Mouse (Mus musculus): ENCODE results near the gene Gtse1. TPM values are rescaled to one million over a fixed set of nuclear protein-coding genes. Genes with fewer than 3 reads are reported as not detected.

Gene Gtse1
- polyA plus RNA-seq (2012; ENCODE audit: insufficient read depth, insufficient read length, missing spikeins): 11.3 and 12.1 TPM in 2 replicates

GRCm38 (mm10) chr15:85859490-85860031 lies at the start of gene Gtse1:
Gene Gtse1, plus strand, starts transcription at chr15:85859745.
- Histone ChIP-seq H3K4me3 (ENCODE audit: insufficient read depth, low read length) (peak within 1 kb of the TSS; percentile 91), H3K4me1 (ENCODE audit: control insufficient read depth, insufficient read depth, low read length) (0 out of 2 replicates have a peak, but pooled peaks cover 3% of the 10 kb centered on the region), H3K27ac (ENCODE audit: insufficient read depth, low read depth, low read length) (peak within 1 kb of the TSS; percentile 70)
- no peak for TF ChIP-seq CTCF (IDR thresholded peaks at IDR 0.05; ENCODE audit: low read depth, low read length)
- TF ChIP-seq POLR2A (IDR thresholded peaks at IDR 0.05; ENCODE audit: borderline replicate concordance, low read depth, low read length): no peak

- no peak overlapping the region for H3K27ac ChIP-seq (ENCODE audit: insufficient read depth, low read depth, low read length)
- peaks cover 5% of the 10 kb centered on the region; the same call in 1 of the 2 replicates for H3K4me1 ChIP-seq (ENCODE audit: control insufficient read depth, insufficient read depth, low read length)
- TF ChIP-seq POLR2A (IDR thresholded peaks at IDR 0.05; ENCODE audit: borderline replicate concordance, low read depth, low read length) (no peak), CTCF (IDR thresholded peaks at IDR 0.05; ENCODE audit: low read depth, low read length) (no peak)
- peak overlapping the region; percentile 70 for H3K4me3 ChIP-seq (ENCODE audit: insufficient read depth, low read length)
These were observed 49.1 kb upstream of the Gtse1 start for GRCm38 (mm10) chr15:85810462-85810805.

GRCm38 (mm10) chr15:85810806-85811521 lies 48.6 kb upstream of the Gtse1 start:
- Histone ChIP-seq H3K27ac (ENCODE audit: insufficient read depth, low read depth, low read length) (peak overlapping the region; percentile 23), H3K4me3 (ENCODE audit: insufficient read depth, low read length) (peak overlapping the region; percentile 70), H3K4me1 (ENCODE audit: control insufficient read depth, insufficient read depth, low read length) (peaks cover 5% of the 10 kb centered on the region; the same call in 1 of the 2 replicates)
- no peak for TF ChIP-seq POLR2A (IDR thresholded peaks at IDR 0.05; ENCODE audit: borderline replicate concordance, low read depth, low read length)
- no peak for TF ChIP-seq CTCF (IDR thresholded peaks at IDR 0.05; ENCODE audit: low read depth, low read length)

GRCm38 (mm10) chr15:85811535-85812277 lies 47.8 kb upstream of the Gtse1 start, which contains the start of gene Cdpf1:
Gene Cdpf1, minus strand, starts transcription at chr15:85811697.
- TF ChIP-seq POLR2A (IDR thresholded peaks at IDR 0.05; ENCODE audit: borderline replicate concordance, low read depth, low read length) (no peak), CTCF (IDR thresholded peaks at IDR 0.05; ENCODE audit: low read depth, low read length) (no peak)
- H3K4me1 ChIP-seq (ENCODE audit: control insufficient read depth, insufficient read depth, low read length): peaks cover 5% of the 10 kb centered on the region; the same call in 1 of the 2 replicates
- peak within 1 kb of the TSS; percentile 70 for H3K4me3 ChIP-seq (ENCODE audit: insufficient read depth, low read length)
- H3K27ac ChIP-seq (ENCODE audit: insufficient read depth, low read depth, low read length): peak within 1 kb of the TSS; percentile 68

- Histone ChIP-seq H3K4me3 (ENCODE audit: insufficient read depth, low read length) (no peak overlapping the region), H3K4me1 (ENCODE audit: control insufficient read depth, insufficient read depth, low read length) (peaks cover 5% of the 10 kb centered on the region; the same call in 1 of the 2 replicates), H3K27ac (ENCODE audit: insufficient read depth, low read depth, low read length) (no peak overlapping the region)
- TF ChIP-seq POLR2A (IDR thresholded peaks at IDR 0.05; ENCODE audit: borderline replicate concordance, low read depth, low read length) (no peak), CTCF (IDR thresholded peaks at IDR 0.05; ENCODE audit: low read depth, low read length) (no peak)
These were observed 46.1 kb upstream of the Gtse1 start for GRCm38 (mm10) chr15:85813428-85813827.

GRCm38 (mm10) chr15:85821203-85822010 lies 38.1 kb upstream of the Gtse1 start, which contains the start of gene Pkdrej:
Gene Pkdrej, minus strand, starts transcription at chr15:85821734.
- H3K4me1 ChIP-seq (ENCODE audit: control insufficient read depth, insufficient read depth, low read length): no peaks in the 10 kb centered on the region
- TF ChIP-seq CTCF (IDR thresholded peaks at IDR 0.05; ENCODE audit: low read depth, low read length) (no peak), POLR2A (IDR thresholded peaks at IDR 0.05; ENCODE audit: borderline replicate concordance, low read depth, low read length) (no peak)
- H3K27ac ChIP-seq (ENCODE audit: insufficient read depth, low read depth, low read length): no peak within 1 kb of the TSS
- H3K4me3 ChIP-seq (ENCODE audit: insufficient read depth, low read length): no peak within 1 kb of the TSS

- Histone ChIP-seq H3K27ac (ENCODE audit: insufficient read depth, low read depth, low read length) (no peak overlapping the region), H3K4me1 (ENCODE audit: control insufficient read depth, insufficient read depth, low read length) (no peaks in the 10 kb centered on the region), H3K4me3 (ENCODE audit: insufficient read depth, low read length) (no peak overlapping the region)
- TF ChIP-seq POLR2A (IDR thresholded peaks at IDR 0.05; ENCODE audit: borderline replicate concordance, low read depth, low read length) (no peak), CTCF (IDR thresholded peaks at IDR 0.05; ENCODE audit: low read depth, low read length) (no peak)
These were observed 37.6 kb upstream of the Gtse1 start for GRCm38 (mm10) chr15:85822011-85822359.

GRCm38 (mm10) chr15:85826676-85827075 lies 32.9 kb upstream of the Gtse1 start:
- TF ChIP-seq CTCF (IDR thresholded peaks at IDR 0.05; ENCODE audit: low read depth, low read length) (no peak), POLR2A (IDR thresholded peaks at IDR 0.05; ENCODE audit: borderline replicate concordance, low read depth, low read length) (no peak)
- H3K27ac ChIP-seq (ENCODE audit: insufficient read depth, low read depth, low read length): no peak overlapping the region

GRCm38 (mm10) chr15:85828071-85828470 lies 31.5 kb upstream of the Gtse1 start:
- Histone ChIP-seq H3K4me3 (ENCODE audit: insufficient read depth, low read length) (no peak overlapping the region), H3K27ac (ENCODE audit: insufficient read depth, low read depth, low read length) (no peak overlapping the region), H3K4me1 (ENCODE audit: control insufficient read depth, insufficient read depth, low read length) (peaks cover 8% of the 10 kb centered on the region; the same call in 1 of the 2 replicates)
- TF ChIP-seq POLR2A (IDR thresholded peaks at IDR 0.05; ENCODE audit: borderline replicate concordance, low read depth, low read length) (no peak), CTCF (IDR thresholded peaks at IDR 0.05; ENCODE audit: low read depth, low read length) (no peak)

More at GRCm38 (mm10) chr15:85826676-85827075, 32.9 kb upstream of the Gtse1 start:
- peaks cover 3% of the 10 kb centered on the region; the same call in 1 of the 2 replicates for H3K4me1 ChIP-seq (ENCODE audit: control insufficient read depth, insufficient read depth, low read length)
- no peak overlapping the region for H3K4me3 ChIP-seq (ENCODE audit: insufficient read depth, low read length)
